Mouse (Mus musculus) intestine, embryonic 14.5 days (tissue): ENCODE data around the gene Zfp936. TPM values are rescaled to one million over a fixed set of nuclear protein-coding genes. Genes with fewer than 3 reads are reported as not detected.
"Not testable (repeated sequence)": the region's sequence is repeated elsewhere in the genome, so short reads cannot be mapped to it uniquely, and the experiment has no call there.

Experiments
- ATAC-seq: fragments of 200-750 bp; cut with Nextera tagmentation; replicated peaks from 2 replicates; pipeline ENCODE4 v1.8.0; 2017; ENCODE audit warnings: low read depth, moderate number of reproducible peaks, moderate TSS enrichment, moderate library complexity; ENCODE audit not compliant: low FRiP score, low TSS enrichment
- DNase-seq: peaks from one replicate; pipeline ENCODE4 v3.0.0-alpha.2; 2018; ENCODE audit warnings: low spot score
- H3K27ac ChIP-seq: fragments of 300-500 bp; sonication (generic); 2 replicates; pipeline ENCODE4 v1.5.1; 2014; ENCODE audit warnings: low read depth, mild to moderate bottlenecking, control low read depth
- H3K27me3 ChIP-seq: fragments of 300-500 bp; sonication (generic); replicated peaks from 2 replicates; pipeline ENCODE4 v1.6.1; 2014; ENCODE audit warnings: low read length, control low read depth; ENCODE audit not compliant: control insufficient read depth, insufficient read depth
- H3K36me3 ChIP-seq: fragments of 300-500 bp; sonication (generic); 2 replicates; pipeline ENCODE4 v1.6.1; 2014; ENCODE audit warnings: low read length, control low read depth; ENCODE audit not compliant: control insufficient read depth, insufficient read depth
- H3K4me1 ChIP-seq: fragments of 300-500 bp; sonication (generic); replicated peaks from 2 replicates; pipeline ENCODE4 v1.6.1; 2014; ENCODE audit warnings: low read length, control low read depth, mixed read lengths; ENCODE audit not compliant: control insufficient read depth, insufficient read depth
- H3K4me2 ChIP-seq: fragments of 300-500 bp; sonication (generic); 2 replicates; pipeline ENCODE4 v1.6.1; 2014; ENCODE audit warnings: low read length
- H3K4me3 ChIP-seq: fragments of 300-500 bp; sonication (generic); 2 replicates; pipeline ENCODE4 v1.5.1; 2014; ENCODE audit warnings: low read depth, low read length, control low read depth, mixed read lengths
- H3K9ac ChIP-seq: fragments of 300-500 bp; sonication (generic); 2 replicates; pipeline ENCODE4 v1.6.1; 2014; ENCODE audit warnings: mild to moderate bottlenecking, low read length
- H3K9me3 ChIP-seq: fragments of 300-500 bp; sonication (generic); 2 replicates; pipeline ENCODE4 v1.6.1; 2016; ENCODE audit warnings: low read length, control low read depth; ENCODE audit not compliant: control insufficient read depth
- WGBS: fragments of 180-500 bp; shearing (Covaris S2); extraction: QIAGEN DNeasy Blood & Tissue Kit; methylation state at CpG from one replicate; pipeline ENCODE4 v1.1.7; 2014; 5-methylcytosine and 5-hydroxymethylcytosine counted together
- polyA plus RNA-seq: library from polyadenylated mRNA; unstranded; fragments of >200 nt; fragmentation: Nextera tagmentation; extraction: Ambion mirVana; gene quantifications from 2 replicates; pipeline ENCODE4 v1.2.1, GENCODE M21; 2014

The Zfp936 gene
- polyA plus RNA-seq: not detected in 2 replicates

DNA sequence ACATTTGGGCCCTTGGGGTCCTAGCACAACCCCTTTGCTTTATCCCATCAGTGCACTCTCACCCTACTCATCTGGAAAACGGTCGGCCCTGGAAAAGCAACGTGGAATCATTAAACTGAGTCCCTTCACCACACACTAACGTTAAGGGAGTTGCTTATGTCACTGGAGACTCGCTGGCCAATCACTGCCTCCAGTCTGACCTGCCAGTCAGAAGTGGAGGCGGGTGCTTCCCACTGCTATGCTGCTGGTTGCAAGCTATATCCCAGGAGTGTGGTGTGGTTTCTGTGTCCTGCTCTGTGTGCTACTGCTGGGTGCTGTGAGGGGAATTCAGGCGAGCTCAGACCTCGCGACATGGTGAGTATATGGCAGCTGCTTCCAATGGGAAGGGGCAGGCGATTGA is at the start of gene Zfp936:
Gene Zfp936 (plus strand): TSS at position 301 of the 400 bp plus-strand sequence.
- H3K27me3 ChIP-seq, H3K4me1 ChIP-seq, H3K4me2 ChIP-seq, H3K9ac ChIP-seq, H3K4me3 ChIP-seq, H3K27ac ChIP-seq, H3K9me3 ChIP-seq, ATAC-seq, DNase-seq, H3K36me3 ChIP-seq: not testable (repeated sequence)
- WGBS: 79% methylated on average over 10 of the region's 10 CpGs

DNA sequence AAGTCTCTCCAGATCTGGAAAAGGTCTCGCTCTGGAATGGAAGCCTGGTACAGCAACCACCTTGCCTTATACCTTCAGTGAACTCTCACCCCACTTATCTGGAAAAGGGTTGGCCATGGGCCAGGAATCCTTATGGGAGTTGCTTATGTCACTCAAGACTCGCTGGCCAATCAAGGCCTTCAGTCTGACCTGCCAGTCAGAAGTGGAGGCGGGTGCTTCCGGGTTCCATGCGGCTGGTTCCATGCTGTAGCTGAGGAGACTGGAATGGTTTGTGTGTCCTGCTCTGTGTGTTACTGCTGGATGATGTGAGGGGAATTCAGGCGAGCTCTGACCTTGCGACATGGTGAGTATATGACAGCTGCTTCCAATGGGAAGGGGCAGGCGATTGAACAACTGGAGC is 36.2 kb upstream of the Zfp936 start:
- Histone ChIP-seq H3K36me3 (no peaks in the 10 kb centered on the region), H3K4me2 (no peak overlapping the region), H3K4me1 (no peaks in the 10 kb centered on the region), H3K4me3 (no peak overlapping the region), H3K9me3 (0 out of 2 replicates have a peak, but pooled peaks cover 3% of the 10 kb centered on the region), H3K27ac (no peak overlapping the region), H3K27me3 (no peaks in the 10 kb centered on the region), H3K9ac (no peak overlapping the region)
- no peak for DNase-seq
- 89% methylated on average over 8 of the region's 8 CpGs for WGBS
- no peak for ATAC-seq

DNA sequence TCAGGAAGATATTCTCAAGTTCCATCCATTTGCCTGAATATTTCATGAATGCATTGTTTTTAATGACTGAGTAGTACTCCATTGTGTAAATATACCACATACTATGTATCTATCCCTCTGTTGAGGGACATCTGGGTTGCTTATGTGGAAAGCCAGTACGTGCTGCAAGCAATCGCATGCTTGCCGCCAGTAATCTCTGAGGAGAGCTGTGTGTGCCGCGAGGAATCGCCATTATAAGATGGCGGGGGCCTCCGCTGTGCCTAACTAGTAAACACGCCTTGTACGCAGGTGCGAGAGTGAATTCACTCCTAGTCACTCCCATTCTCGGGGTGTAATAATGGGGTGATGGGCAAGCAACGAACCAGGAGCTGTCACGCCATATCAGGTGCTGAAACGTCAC is 14.7 kb downstream of the Zfp936 start:
- DNase-seq, H3K4me3 ChIP-seq, ATAC-seq, H3K9ac ChIP-seq, H3K27me3 ChIP-seq, H3K4me2 ChIP-seq, H3K36me3 ChIP-seq, H3K4me1 ChIP-seq, H3K27ac ChIP-seq: not testable (repeated sequence)
- 89% methylated on average over 12 of the region's 15 CpGs for WGBS
- H3K9me3 ChIP-seq: peaks cover 18% of the 10 kb centered on the region

DNA sequence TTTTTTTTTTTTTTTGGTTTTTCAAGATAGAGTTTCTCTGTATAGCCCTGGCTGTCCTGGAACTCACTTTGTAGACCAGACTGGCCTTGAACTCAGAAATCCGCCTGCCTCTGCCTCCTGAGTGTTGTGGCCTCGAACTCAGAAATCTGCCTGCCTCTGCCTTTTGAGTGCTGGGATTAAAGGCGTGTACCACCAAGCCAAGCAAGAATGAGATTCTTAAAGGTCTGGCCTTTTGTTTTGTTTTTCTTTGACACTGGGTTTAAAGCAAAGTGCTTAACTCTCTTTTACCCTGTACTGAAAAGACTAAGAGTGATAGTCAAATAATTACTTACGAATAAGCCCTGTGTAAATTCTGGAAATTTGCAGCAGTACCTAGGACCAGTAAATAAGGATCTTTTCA is 50.1 kb downstream of the Zfp936 start:
- not testable (repeated sequence) for DNase-seq, H3K36me3 ChIP-seq, H3K4me1 ChIP-seq, H3K4me2 ChIP-seq, ATAC-seq, H3K27me3 ChIP-seq, H3K27ac ChIP-seq, H3K9ac ChIP-seq, H3K9me3 ChIP-seq, H3K4me3 ChIP-seq
- 75% methylated on average over 4 of the region's 4 CpGs for WGBS

DNA sequence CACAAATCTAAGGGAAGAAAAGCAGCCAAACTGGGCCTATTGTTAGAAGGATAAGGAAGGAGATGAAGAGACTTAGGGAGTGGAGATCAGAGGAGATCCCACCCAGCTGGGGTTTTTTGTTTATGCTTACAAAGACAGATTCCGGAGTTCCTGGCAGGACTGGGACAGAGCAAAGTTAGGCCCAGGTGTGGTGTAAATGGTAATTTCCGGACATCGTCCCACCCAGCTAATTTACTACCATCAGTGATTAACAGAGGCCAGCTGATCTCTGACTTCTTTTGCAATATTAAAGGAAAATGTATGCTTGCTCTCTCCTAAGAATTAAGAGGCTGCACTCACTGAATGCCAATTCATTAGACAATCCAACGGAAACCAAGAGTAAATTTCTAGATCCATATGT is 53.1 kb downstream of the Zfp936 start:
- 81% methylated on average over 4 of the region's 4 CpGs for WGBS
- H3K9ac ChIP-seq, H3K36me3 ChIP-seq, H3K27ac ChIP-seq, ATAC-seq, DNase-seq, H3K4me1 ChIP-seq, H3K27me3 ChIP-seq, H3K4me2 ChIP-seq, H3K4me3 ChIP-seq: not testable (repeated sequence)
- peaks cover 12% of the 10 kb centered on the region for H3K9me3 ChIP-seq

DNA sequence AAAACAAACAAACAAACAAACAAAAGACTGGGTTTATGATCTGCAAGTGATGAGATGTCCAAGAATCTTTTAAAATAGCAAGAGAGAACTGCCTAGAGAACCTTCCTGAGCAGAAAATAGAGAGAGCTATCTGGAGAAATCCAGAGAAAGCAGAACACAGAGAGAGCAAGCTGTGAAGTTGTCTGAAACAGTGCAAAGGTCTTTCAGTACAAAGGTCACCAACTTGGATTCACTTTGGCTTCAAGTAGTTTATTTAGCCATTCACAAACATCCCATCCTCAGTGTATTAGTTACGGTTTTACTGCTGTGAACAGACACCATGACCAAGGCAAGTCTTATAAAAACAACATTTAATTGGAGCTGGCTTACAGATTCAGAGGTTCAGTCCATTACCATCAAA is 53.8 kb downstream of the Zfp936 start:
- not testable (repeated sequence) for H3K27ac ChIP-seq, H3K27me3 ChIP-seq, ATAC-seq, H3K4me2 ChIP-seq, H3K9me3 ChIP-seq, DNase-seq, H3K4me3 ChIP-seq, H3K36me3 ChIP-seq, H3K9ac ChIP-seq, H3K4me1 ChIP-seq
- WGBS: 84% methylated on average over 1 of the region's 1 CpGs

DNA sequence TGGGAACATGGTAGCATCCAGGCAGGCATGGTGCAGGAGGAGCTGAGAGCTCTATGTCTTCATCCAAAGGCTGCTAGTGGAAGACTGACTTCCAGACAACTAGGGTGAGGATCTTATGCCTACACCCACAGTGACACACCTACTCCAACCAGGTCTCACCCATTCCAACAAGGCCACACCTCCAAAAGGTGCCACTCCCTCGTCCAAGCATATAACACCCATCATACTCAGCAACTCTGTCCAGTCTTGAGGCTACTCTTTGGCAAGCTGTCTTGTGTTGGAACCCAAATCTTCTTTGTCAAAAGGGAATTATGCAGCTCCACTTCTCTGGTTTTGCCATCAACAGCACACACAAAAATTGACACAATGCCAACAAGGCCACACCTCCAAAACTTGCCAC is 54.2 kb downstream of the Zfp936 start:
- not testable (repeated sequence) for ATAC-seq, DNase-seq, H3K36me3 ChIP-seq, H3K27ac ChIP-seq, H3K4me1 ChIP-seq, H3K4me3 ChIP-seq, H3K9me3 ChIP-seq, H3K9ac ChIP-seq, H3K27me3 ChIP-seq, H3K4me2 ChIP-seq
- 51% methylated on average over 1 of the region's 1 CpGs for WGBS

DNA sequence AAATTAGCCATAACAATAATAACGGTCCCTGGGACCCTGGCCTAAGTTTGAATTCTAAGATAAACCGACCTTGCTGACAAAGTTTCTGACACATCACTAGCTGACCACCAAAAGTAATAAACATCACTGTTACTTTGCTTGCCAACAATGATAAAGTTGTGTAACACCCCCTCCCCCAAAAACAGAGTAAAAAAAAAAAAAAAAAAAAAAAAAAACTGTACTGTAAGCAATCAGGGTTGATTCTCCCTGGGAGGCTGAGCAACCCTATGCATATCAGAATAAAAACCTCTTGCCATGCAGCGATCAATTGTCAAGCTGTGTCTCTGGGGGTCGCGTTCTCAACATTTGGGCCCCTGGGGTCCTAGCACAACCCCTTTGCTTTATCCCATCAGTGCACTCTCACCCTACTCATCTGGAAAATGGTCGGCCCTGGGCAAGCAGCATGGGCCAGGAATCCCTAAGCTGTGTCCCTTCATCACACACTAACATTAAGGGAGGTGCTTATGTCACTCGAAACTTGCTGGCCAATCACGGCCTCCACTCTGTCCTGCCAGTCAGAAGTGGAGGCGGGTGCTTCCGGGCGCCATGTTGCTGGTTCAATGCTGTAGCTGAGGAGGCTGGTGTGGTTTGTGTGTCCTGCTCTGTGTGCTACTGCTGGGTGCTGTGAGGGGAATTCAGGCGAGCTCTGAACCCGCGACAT is 63.1 kb downstream of the Zfp936 start:
- Histone ChIP-seq H3K9me3 (peaks cover 24% of the 10 kb centered on the region), H3K9ac (no peak overlapping the region), H3K4me2 (no peak overlapping the region), H3K27ac (no peak overlapping the region), H3K4me1 (no peaks in the 10 kb centered on the region), H3K36me3 (no peaks in the 10 kb centered on the region), H3K27me3 (no peaks in the 10 kb centered on the region), H3K4me3 (no peak overlapping the region)
- 87% methylated on average over 14 of the region's 14 CpGs for WGBS
- ATAC-seq (no peak), DNase-seq (no peak)

DNA sequence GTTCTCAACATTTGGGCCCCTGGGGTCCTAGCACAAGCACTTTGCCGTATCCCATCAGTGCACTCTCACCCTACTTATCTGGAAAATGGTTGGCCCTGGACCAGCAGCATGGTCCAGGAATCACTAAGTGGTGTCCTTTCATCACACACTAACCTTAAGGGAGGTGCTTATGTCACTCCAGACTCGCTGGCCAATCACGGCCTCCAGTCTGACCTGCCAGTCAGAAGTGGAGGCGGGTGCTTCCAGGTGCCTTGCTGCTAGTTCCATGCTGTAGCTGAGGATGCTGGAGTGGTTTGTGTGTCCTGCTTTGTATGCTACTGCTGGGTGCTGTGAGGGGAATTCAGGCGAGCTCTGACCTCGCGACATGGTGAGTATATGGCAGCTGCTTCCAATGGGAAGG is 99.8 kb downstream of the Zfp936 start:
- not testable (repeated sequence) for H3K9me3 ChIP-seq, H3K27me3 ChIP-seq, H3K9ac ChIP-seq, H3K4me1 ChIP-seq, ATAC-seq, H3K27ac ChIP-seq, DNase-seq, H3K4me2 ChIP-seq, H3K4me3 ChIP-seq, H3K36me3 ChIP-seq
- WGBS: 85% methylated on average over 7 of the region's 7 CpGs
